Mouse (Mus musculus): ENCODE results near the gene Olfr96.

- TF ChIP-seq CTCF (conservative IDR thresholded peaks at IDR 0.05; ENCODE audit: low read length), result no peak
- TF ChIP-seq POU5F1 (IDR thresholded peaks at IDR 0.05; ENCODE audit: borderline replicate concordance, low read length), result no peak
Observed at GRCm38 (mm10) chr17:37203917-37204236, 16.1 kb upstream of the Olfr96 start.
